Mouse (Mus musculus): Measurements from ENCODE around the gene Ddx3x. TPM values are rescaled to one million over a fixed set of nuclear protein-coding genes. Genes with fewer than 3 reads are reported as not detected.
"Not testable (repeated sequence)": the region's sequence is repeated elsewhere in the genome, so short reads cannot be mapped to it uniquely, and the experiment has no call there.

Gene Ddx3x
- polyA plus RNA-seq, 1 experiment from 2014 or later, result 130 TPM

GRCm38 (mm10) chrX:13285772-13286171 is 5.0 kb downstream of the Ddx3x start:
- Histone ChIP-seq H3K4me1 (peaks cover 9% of the 10 kb centered on the region; the same call in 1 of the 2 replicates), H3K36me3 (peaks cover 60% of the 10 kb centered on the region), H3K27me3 (no peaks in the 10 kb centered on the region), H3K4me3 (replicated peaks) (no peak overlapping the region), H3K9ac (no peak overlapping the region), H3K4me2 (no peak overlapping the region), H3K27ac (no peak overlapping the region), H3K9me3 (replicated peaks) (no peaks in the 10 kb centered on the region)
- 84% methylated on average over 4 of the region's 4 CpGs for WGBS
- ATAC-seq (replicated peaks; ENCODE audit: low FRiP score), result no peak

GRCm38 (mm10) chrX:13294505-13295228 is 13.9 kb downstream of the Ddx3x start:
- no peak overlapping the region for H3K4me2 ChIP-seq
- WGBS, result 56% methylated on average over 6 of the region's 6 CpGs
- peaks cover 35% of the 10 kb centered on the region for H3K36me3 ChIP-seq
- peaks cover 2% of the 10 kb centered on the region; the same call in 1 of the 2 replicates for H3K27me3 ChIP-seq
- no peaks in the 10 kb centered on the region for H3K9me3 ChIP-seq (replicated peaks)
- no peak overlapping the region for H3K4me3 ChIP-seq (replicated peaks)
- H3K27ac ChIP-seq, result no peak overlapping the region
- ATAC-seq (replicated peaks; ENCODE audit: low FRiP score), result 0 out of 2 replicates have a peak, but pooled peaks have one; percentile 43
- no peak overlapping the region for H3K9ac ChIP-seq
- H3K4me1 ChIP-seq, result no peaks in the 10 kb centered on the region

- no peak overlapping the region for H3K27ac ChIP-seq
- ATAC-seq (replicated peaks; ENCODE audit: low FRiP score), result 0 out of 2 replicates have a peak, but pooled peaks have one; percentile 25
These were observed 14.4 kb downstream of the Ddx3x start for GRCm38 (mm10) chrX:13295229-13295571.

GRCm38 (mm10) chrX:13296241-13296640 is 15.5 kb downstream of the Ddx3x start:
- WGBS, result 28% methylated on average over 4 of the region's 4 CpGs
- not testable (repeated sequence) for H3K9ac ChIP-seq; ATAC-seq (replicated peaks; ENCODE audit: low FRiP score); H3K4me3 ChIP-seq (replicated peaks); H3K4me2 ChIP-seq; H3K27ac ChIP-seq; H3K27me3 ChIP-seq; H3K9me3 ChIP-seq (replicated peaks); H3K4me1 ChIP-seq
- H3K36me3 ChIP-seq, result peaks cover 21% of the 10 kb centered on the region

More at GRCm38 (mm10) chrX:13295229-13295571, 14.4 kb downstream of the Ddx3x start:
- no peaks in the 10 kb centered on the region for H3K4me1 ChIP-seq
- peaks cover 31% of the 10 kb centered on the region for H3K36me3 ChIP-seq
- peaks cover 2% of the 10 kb centered on the region; the same call in 1 of the 2 replicates for H3K27me3 ChIP-seq
- H3K4me3 ChIP-seq (replicated peaks), result no peak overlapping the region
- H3K9ac ChIP-seq, result no peak overlapping the region
- no peaks in the 10 kb centered on the region for H3K9me3 ChIP-seq (replicated peaks)
- H3K4me2 ChIP-seq, result no peak overlapping the region

- no peaks in the 10 kb centered on the region for H3K9me3 ChIP-seq (replicated peaks)
- no peak overlapping the region for H3K27ac ChIP-seq
- no peaks in the 10 kb centered on the region for H3K4me1 ChIP-seq
- WGBS, result 83% methylated on average over 3 of the region's 3 CpGs
- H3K4me2 ChIP-seq, result no peak overlapping the region
- ATAC-seq (replicated peaks; ENCODE audit: low FRiP score), result no peak
- 0 out of 2 replicates have a peak, but pooled peaks cover 3% of the 10 kb centered on the region for H3K27me3 ChIP-seq
- no peak overlapping the region for H3K9ac ChIP-seq
- H3K4me3 ChIP-seq (replicated peaks), result no peak overlapping the region
- H3K36me3 ChIP-seq, result no peaks in the 10 kb centered on the region
These were observed 25.4 kb downstream of the Ddx3x start for GRCm38 (mm10) chrX:13306190-13306589.

- no peaks in the 10 kb centered on the region for H3K36me3 ChIP-seq
- WGBS, result 67% methylated on average over 4 of the region's 4 CpGs
- no peaks in the 10 kb centered on the region for H3K9me3 ChIP-seq (replicated peaks)
These were observed 30.6 kb downstream of the Ddx3x start for GRCm38 (mm10) chrX:13311396-13311795.

GRCm38 (mm10) chrX:13329611-13330010 is 48.8 kb downstream of the Ddx3x start:
- peaks cover 35% of the 10 kb centered on the region for H3K27me3 ChIP-seq
- H3K4me3 ChIP-seq (replicated peaks), result no peak overlapping the region
- H3K27ac ChIP-seq, result no peak overlapping the region
- H3K36me3 ChIP-seq, result no peaks in the 10 kb centered on the region
- WGBS, result 83% methylated on average over 7 of the region's 7 CpGs
- H3K4me1 ChIP-seq, result no peaks in the 10 kb centered on the region
- no peak for ATAC-seq (replicated peaks; ENCODE audit: low FRiP score)
- H3K9ac ChIP-seq, result no peak overlapping the region
- no peak overlapping the region for H3K4me2 ChIP-seq
- H3K9me3 ChIP-seq (replicated peaks), result no peaks in the 10 kb centered on the region

More at GRCm38 (mm10) chrX:13311396-13311795, 30.6 kb downstream of the Ddx3x start:
- Histone ChIP-seq H3K27me3 (peaks cover 3% of the 10 kb centered on the region; the same call in 1 of the 2 replicates), H3K4me1 (no peaks in the 10 kb centered on the region), H3K27ac (no peak overlapping the region), H3K9ac (no peak overlapping the region), H3K4me3 (replicated peaks) (no peak overlapping the region), H3K4me2 (no peak overlapping the region)
- ATAC-seq (replicated peaks; ENCODE audit: low FRiP score), result no peak

Other genes with a start within 250 kb of the Ddx3x start
- 25.7 and 29.7 TPM in 2 replicates for gene Usp9x, start 209.5 kb upstream of the Ddx3x start, polyA plus RNA-seq (2015; fragmentation: Nextera tagmentation; extraction: Ambion mirVana)
- gene Nyx, start 185.1 kb downstream of the Ddx3x start, polyA plus RNA-seq (2015; fragmentation: Nextera tagmentation; extraction: Ambion mirVana), result 0.05 TPM in 1 of 2 replicates, not detected in the other